Mouse (Mus musculus) neural tube, embryonic 11.5 days (tissue): ENCODE measurements at regions not wholly inside any gene's neighbourhood (a gene's known extent, or its start where the extent isn't known, plus 50 kb on each side); places are given as distances from the start of the nearest gene placed in this dataset.

Experiments used
- ATAC-seq: fragments of 200-750 bp; cut with Nextera tagmentation; 2 replicates; pipeline ENCODE4 v1.8.0; 2017; ENCODE audit warnings: moderate number of reproducible peaks, mild to moderate bottlenecking, moderate TSS enrichment, moderate library complexity; ENCODE audit not compliant: insufficient read depth, low FRiP score, low TSS enrichment
- DNase-seq: peaks from one replicate; pipeline ENCODE4 v3.0.0-alpha.2; 2015; ENCODE audit warnings: low spot score
- H3K27ac ChIP-seq: fragments of 300-500 bp; sonication (generic); 2 replicates; pipeline ENCODE4 v1.5.1; 2014; ENCODE audit warnings: low read depth, mild to moderate bottlenecking, low read length
- H3K27me3 ChIP-seq: fragments of 300-500 bp; sonication (generic); 2 replicates; pipeline ENCODE4 v1.6.1; 2014; ENCODE audit warnings: mild to moderate bottlenecking, low read length, mixed read lengths; ENCODE audit not compliant: control insufficient read depth, insufficient read depth
- H3K36me3 ChIP-seq: fragments of 300-500 bp; sonication (generic); 2 replicates; pipeline ENCODE4 v1.6.1; 2014; ENCODE audit warnings: mild to moderate bottlenecking, low read length, moderate library complexity, mixed read lengths; ENCODE audit not compliant: control insufficient read depth, insufficient read depth
- H3K4me1 ChIP-seq: fragments of 300-500 bp; sonication (generic); 2 replicates; pipeline ENCODE4 v1.6.1; 2014; ENCODE audit warnings: low read length, mixed read lengths; ENCODE audit not compliant: control insufficient read depth, insufficient read depth
- H3K4me2 ChIP-seq: fragments of 300-500 bp; sonication (generic); 2 replicates; pipeline ENCODE4 v1.6.1; 2014; ENCODE audit warnings: low read depth, mild to moderate bottlenecking, moderate library complexity
- H3K4me3 ChIP-seq: fragments of 300-500 bp; sonication (generic); 2 replicates; pipeline ENCODE4 v1.5.1; 2014; ENCODE audit warnings: low read depth, low read length
- H3K9ac ChIP-seq: fragments of 300-500 bp; sonication (generic); 2 replicates; pipeline ENCODE4 v1.6.1; 2014; ENCODE audit warnings: mild to moderate bottlenecking, low read length
- H3K9me3 ChIP-seq: fragments of 300-500 bp; sonication (generic); 2 replicates; pipeline ENCODE4 v1.6.1; 2016; ENCODE audit warnings: low read length; ENCODE audit not compliant: control insufficient read depth
- WGBS: fragments of 180-500 bp; shearing (Covaris S2); extraction: QIAGEN DNeasy Blood & Tissue Kit; methylation state at CpG from one replicate; pipeline ENCODE4 v1.1.7; 2014; 5-methylcytosine and 5-hydroxymethylcytosine counted together

GRCm38 (mm10) chr16:7529811-7530210 lies 895.1 kb downstream of the Tmem114 start:
- Histone ChIP-seq H3K9me3 (no peaks in the 10 kb centered on the region), H3K4me3 (no peak overlapping the region), H3K27ac (no peak overlapping the region), H3K4me2 (no peak overlapping the region), H3K27me3 (no peaks in the 10 kb centered on the region), H3K36me3 (no peaks in the 10 kb centered on the region), H3K9ac (no peak overlapping the region), H3K4me1 (no peaks in the 10 kb centered on the region)
- ATAC-seq (no peak), DNase-seq (no peak)
- WGBS: 83% methylated on average over 2 of the region's 2 CpGs

- Histone ChIP-seq H3K4me2 (no peak overlapping the region), H3K27ac (0 out of 2 replicates have a peak overlapping the region, but pooled peaks have one; percentile 14), H3K9ac (no peak overlapping the region), H3K4me3 (no peak overlapping the region), H3K9me3 (no peaks in the 10 kb centered on the region), H3K4me1 (no peaks in the 10 kb centered on the region), H3K36me3 (no peaks in the 10 kb centered on the region), H3K27me3 (no peaks in the 10 kb centered on the region)
- ATAC-seq (peak; percentile 27; the same call in 1 of the 2 replicates), DNase-seq (no peak)
- 20% methylated on average over 5 of the region's 5 CpGs for WGBS
Observed at GRCm38 (mm10) chr16:7528963-7529362, 896.0 kb downstream of the Tmem114 start.

GRCm38 (mm10) chr16:7527923-7528776 lies 896.8 kb downstream of the Tmem114 start:
- ATAC-seq: no peak
- Histone ChIP-seq H3K4me3 (no peak overlapping the region), H3K4me2 (no peak overlapping the region), H3K9me3 (no peaks in the 10 kb centered on the region), H3K9ac (no peak overlapping the region), H3K4me1 (no peaks in the 10 kb centered on the region), H3K27ac (no peak overlapping the region), H3K27me3 (no peaks in the 10 kb centered on the region), H3K36me3 (no peaks in the 10 kb centered on the region)
- WGBS: 46% methylated on average over 6 of the region's 6 CpGs
- peak; percentile 15 for DNase-seq

GRCm38 (mm10) chr16:7518711-7519110 lies 906.2 kb downstream of the Tmem114 start:
- no peaks in the 10 kb centered on the region for H3K27me3 ChIP-seq
- no peak overlapping the region for H3K4me3 ChIP-seq
- peaks cover 3% of the 10 kb centered on the region; the same call in 1 of the 2 replicates for H3K9me3 ChIP-seq
- H3K4me1 ChIP-seq: no peaks in the 10 kb centered on the region
- no peak for DNase-seq
- WGBS: 76% methylated on average over 2 of the region's 2 CpGs
- H3K4me2 ChIP-seq: no peak overlapping the region
- H3K27ac ChIP-seq: no peak overlapping the region
- no peak overlapping the region for H3K9ac ChIP-seq
- ATAC-seq: no peak
- H3K36me3 ChIP-seq: no peaks in the 10 kb centered on the region
